Mouse (Mus musculus): Measurements from ENCODE around the gene Igtp.

GRCm38 (mm10) chr11:58230396-58230910 is 31.1 kb downstream of the Igtp start:
- TF ChIP-seq CTCF (IDR thresholded peaks at IDR 0.05; ENCODE audit: borderline replicate concordance, insufficient read depth, low read length) (no peak), POLR2A (IDR thresholded peaks at IDR 0.05; ENCODE audit: low read depth, low read length) (no peak)

All from embryonic fibroblast, embryonic 13.5 days (primary cell).